Mouse (Mus musculus) thymus, adult 2 months (tissue): ENCODE results near the gene LTO1.

Source experiments
- CTCF ChIP-seq: fragments of 200-500 bp; IDR thresholded peaks from 2 replicates; pipeline ENCODE4 v1.5.1; 2012; ENCODE audit warnings: mild to moderate bottlenecking, control low read depth, low read length, moderate library complexity, borderline replicate concordance; ENCODE audit not compliant: control insufficient read depth, poor library complexity, insufficient read depth; ENCODE audit errors: extremely low read depth
- POLR2A ChIP-seq: fragments of 200-500 bp; IDR thresholded peaks from 2 replicates; pipeline ENCODE4 v1.6.1; 2012; ENCODE audit warnings: mild to moderate bottlenecking, low read length, control low read depth, moderate library complexity; ENCODE audit not compliant: control insufficient read depth, poor library complexity, insufficient read depth; ENCODE audit errors: extremely low read depth

DNA sequence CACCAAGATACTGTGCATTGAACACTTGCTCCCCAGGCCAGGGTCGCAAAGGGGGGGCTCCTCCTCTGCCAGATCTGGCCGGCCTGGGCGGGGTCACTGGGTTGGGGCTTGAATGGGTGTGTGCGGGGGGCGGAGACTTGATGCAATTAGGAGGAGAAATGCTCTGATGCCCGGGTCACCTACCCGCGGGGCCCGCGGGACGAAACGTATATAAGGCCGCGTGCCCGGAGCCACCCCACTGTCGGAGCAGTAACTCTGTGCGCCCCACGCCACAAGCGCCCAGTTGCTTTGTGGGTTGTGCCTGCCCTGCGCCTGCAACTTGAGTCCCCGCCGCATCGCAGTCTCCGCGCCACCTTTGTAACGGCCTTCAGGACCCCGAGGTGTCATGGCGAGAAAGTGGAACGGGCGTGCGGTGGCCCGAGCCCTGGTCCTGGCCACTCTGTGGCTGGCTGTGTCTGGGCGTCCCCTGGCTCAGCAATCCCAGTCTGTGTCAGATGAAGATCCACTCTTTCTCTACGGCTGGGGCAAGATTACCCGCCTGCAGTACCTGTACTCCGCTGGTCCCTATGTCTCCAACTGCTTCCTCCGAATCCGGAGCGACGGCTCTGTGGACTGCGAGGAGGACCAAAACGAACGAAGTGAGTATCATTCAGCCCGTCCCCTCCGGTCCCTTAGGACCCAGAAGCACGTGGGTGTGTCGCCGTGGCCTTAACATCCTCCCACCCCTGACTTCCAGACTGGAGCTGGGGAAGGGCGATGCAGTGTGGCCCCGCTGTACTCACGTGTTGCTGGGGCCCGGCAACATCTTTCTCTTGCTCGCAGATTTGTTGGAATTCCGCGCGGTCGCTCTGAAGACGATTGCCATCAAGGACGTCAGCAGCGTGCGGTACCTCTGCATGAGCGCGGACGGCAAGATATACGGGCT is 18.3 kb upstream of the LTO1 start, which contains the start of gene Fgf15:
- TF ChIP-seq CTCF (no peak), POLR2A (no peak)
